Mouse (Mus musculus): ENCODE data around the gene Gtf2a1l. TPM values are rescaled to one million over a fixed set of nuclear protein-coding genes. Genes with fewer than 3 reads are reported as not detected.

Gene Gtf2a1l
- polyA plus RNA-seq, 1 experiment from 2014 or later, result 0.31 TPM

DNA sequence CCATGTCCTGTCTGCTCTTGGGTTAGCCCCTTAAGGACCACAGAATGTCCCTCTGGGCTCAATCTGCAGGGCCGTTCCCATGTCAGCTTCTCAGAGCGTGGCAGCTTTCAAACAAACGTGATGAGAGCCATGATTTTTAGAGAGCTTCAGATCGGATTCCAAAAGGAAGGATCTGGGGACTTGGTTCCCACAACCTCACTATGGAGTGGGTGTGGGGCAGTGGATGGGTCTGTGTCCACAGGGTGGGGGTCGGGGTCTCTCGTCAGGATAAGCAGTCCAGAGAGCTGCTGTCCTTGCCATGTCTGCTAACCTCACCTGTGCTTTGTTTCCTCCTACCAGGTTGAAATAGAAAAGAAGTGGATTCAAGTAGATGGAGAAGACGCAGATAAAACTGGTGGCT, 23.6 kb upstream of the Gtf2a1l start:
- H3K27ac ChIP-seq (ENCODE audit: low read depth, low read length), result no peak overlapping the region
- no peak overlapping the region for H3K4me2 ChIP-seq (ENCODE audit: low read depth)
- H3K36me3 ChIP-seq (ENCODE audit: control insufficient read depth, insufficient read depth, low read length), result no peaks in the 10 kb centered on the region
- H3K4me1 ChIP-seq (ENCODE audit: control insufficient read depth, insufficient read depth, low read length), result no peaks in the 10 kb centered on the region
- no peak overlapping the region for H3K4me3 ChIP-seq (ENCODE audit: low read depth, low read length)
- DNase-seq (ENCODE audit: low spot score), result no peak
- WGBS, result 93% methylated on average over 7 of the region's 7 CpGs
- no peak for ATAC-seq (ENCODE audit: insufficient read depth, low FRiP score, low TSS enrichment)
- no peaks in the 10 kb centered on the region for H3K27me3 ChIP-seq (ENCODE audit: control insufficient read depth, insufficient read depth, low read length)
- H3K9ac ChIP-seq (ENCODE audit: low read length), result no peak overlapping the region
- H3K9me3 ChIP-seq (ENCODE audit: control insufficient read depth, low read length), result no peaks in the 10 kb centered on the region

DNA sequence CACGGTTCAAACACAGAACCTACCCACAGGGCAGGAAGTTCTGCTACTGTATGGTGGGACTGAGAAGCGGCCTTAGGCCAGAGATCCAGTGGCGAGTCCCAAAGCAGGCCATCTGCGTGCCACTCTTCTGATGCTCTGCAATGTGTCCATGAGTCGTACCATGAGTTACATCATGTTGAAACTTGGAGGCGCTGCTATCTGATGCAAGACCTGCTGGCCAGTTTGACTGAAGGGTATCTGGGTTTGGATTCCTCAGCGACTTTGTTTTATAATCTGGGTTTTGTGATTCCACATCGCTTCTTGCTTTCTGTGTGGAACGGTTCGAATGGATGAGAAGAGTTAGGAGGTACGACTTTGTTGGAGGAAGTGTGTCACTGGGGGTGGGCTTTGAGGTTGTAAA, 23.2 kb upstream of the Gtf2a1l start:
- WGBS, result 92% methylated on average over 11 of the region's 11 CpGs
- Histone ChIP-seq H3K4me3 (ENCODE audit: low read depth, low read length) (no peak overlapping the region), H3K36me3 (ENCODE audit: control insufficient read depth, insufficient read depth, low read length) (no peaks in the 10 kb centered on the region), H3K27ac (ENCODE audit: low read depth, low read length) (no peak overlapping the region), H3K4me2 (ENCODE audit: low read depth) (no peak overlapping the region), H3K9me3 (ENCODE audit: control insufficient read depth, low read length) (no peaks in the 10 kb centered on the region), H3K9ac (ENCODE audit: low read length) (no peak overlapping the region), H3K4me1 (ENCODE audit: control insufficient read depth, insufficient read depth, low read length) (no peaks in the 10 kb centered on the region), H3K27me3 (ENCODE audit: control insufficient read depth, insufficient read depth, low read length) (no peaks in the 10 kb centered on the region)
- DNase-seq (ENCODE audit: low spot score), result no peak
- ATAC-seq (ENCODE audit: insufficient read depth, low FRiP score, low TSS enrichment), result no peak

DNA sequence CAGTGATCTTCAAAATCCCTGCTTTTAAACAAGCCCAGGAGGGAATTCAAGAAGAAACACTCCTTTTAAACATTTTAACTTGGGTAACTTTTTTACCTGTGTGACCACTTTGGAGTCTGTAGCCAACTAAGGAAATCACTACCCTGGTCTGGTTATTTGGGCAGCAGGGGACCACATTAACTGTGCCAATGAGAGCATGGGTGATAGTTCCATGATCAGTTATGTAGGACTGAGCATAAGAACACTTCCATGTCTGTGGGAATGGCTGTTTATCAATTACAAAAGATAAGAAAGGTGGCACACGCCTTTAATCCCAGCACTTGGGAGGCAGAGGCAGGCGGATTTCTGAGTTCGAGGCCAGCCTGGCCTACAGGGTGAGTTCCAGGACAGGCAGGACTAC, 21.3 kb upstream of the Gtf2a1l start:
- no peaks in the 10 kb centered on the region for H3K4me1 ChIP-seq (ENCODE audit: control insufficient read depth, insufficient read depth, low read length)
- ATAC-seq (ENCODE audit: insufficient read depth, low FRiP score, low TSS enrichment) (no peak), DNase-seq (ENCODE audit: low spot score) (no peak)
- H3K4me3 ChIP-seq (ENCODE audit: low read depth, low read length), result no peak overlapping the region
- no peaks in the 10 kb centered on the region for H3K27me3 ChIP-seq (ENCODE audit: control insufficient read depth, insufficient read depth, low read length)
- H3K27ac ChIP-seq (ENCODE audit: low read depth, low read length), result no peak overlapping the region
- H3K9me3 ChIP-seq (ENCODE audit: control insufficient read depth, low read length), result no peaks in the 10 kb centered on the region
- H3K4me2 ChIP-seq (ENCODE audit: low read depth), result no peak overlapping the region
- no peak overlapping the region for H3K9ac ChIP-seq (ENCODE audit: low read length)
- H3K36me3 ChIP-seq (ENCODE audit: control insufficient read depth, insufficient read depth, low read length), result no peaks in the 10 kb centered on the region
- WGBS, result 93% methylated on average over 3 of the region's 3 CpGs

DNA sequence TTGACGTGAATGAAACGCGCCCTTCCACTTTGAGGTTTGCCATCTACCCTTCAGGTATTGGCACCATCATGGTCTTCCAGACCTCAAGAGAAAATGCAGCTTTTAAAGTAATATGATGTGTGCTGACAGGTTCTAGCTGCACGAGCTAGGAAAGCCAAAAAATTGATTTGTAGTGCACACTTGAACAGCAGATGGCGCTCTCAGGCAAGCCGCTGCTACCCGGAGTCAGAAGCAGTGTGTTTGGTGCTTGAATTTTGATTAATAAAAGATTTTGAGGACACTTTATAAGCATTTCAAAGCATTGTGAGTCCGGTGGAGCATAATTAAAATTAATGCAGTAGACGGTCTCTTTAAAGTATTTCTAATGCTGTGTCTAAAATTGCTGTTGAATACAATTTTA, 16.4 kb upstream of the Gtf2a1l start:
- H3K4me2 ChIP-seq (ENCODE audit: low read depth), result no peak overlapping the region

DNA sequence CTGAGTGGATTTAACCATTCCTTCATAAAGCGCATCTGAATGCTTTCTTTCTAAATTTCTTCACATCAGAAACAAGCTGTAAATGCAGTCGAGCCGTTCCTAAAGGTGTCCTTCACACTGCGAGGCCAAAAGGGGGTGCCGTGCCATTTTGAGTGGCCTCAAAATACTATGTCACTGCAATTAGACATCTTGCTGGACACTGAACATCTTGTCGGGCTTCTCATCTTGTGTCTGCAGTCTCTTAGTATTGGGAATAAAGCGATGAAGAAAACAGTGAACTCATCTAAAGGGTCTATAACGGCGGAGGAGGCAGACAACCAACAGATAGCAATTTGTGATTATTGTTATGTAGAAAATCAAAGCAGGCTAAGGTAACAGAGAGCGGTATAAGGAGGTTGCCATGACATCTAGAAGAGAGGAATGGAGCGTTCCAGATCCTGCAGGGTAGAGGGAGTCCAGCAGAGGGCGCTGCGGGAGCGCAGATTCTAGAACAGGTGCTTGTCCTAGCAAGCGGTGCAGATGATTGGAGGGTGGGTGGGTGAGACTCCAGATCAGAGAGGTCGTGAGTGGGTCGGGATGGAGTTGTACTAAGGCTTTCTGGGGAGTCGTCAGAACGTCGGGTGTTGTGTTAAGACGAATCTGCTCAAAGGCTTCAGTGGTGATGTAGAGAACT, 15.6 kb upstream of the Gtf2a1l start:
- ATAC-seq (ENCODE audit: insufficient read depth, low FRiP score, low TSS enrichment), result peak; percentile 62

More for the DNA sequence above, 16.4 kb upstream of the Gtf2a1l start:
- Histone ChIP-seq H3K36me3 (ENCODE audit: control insufficient read depth, insufficient read depth, low read length) (no peaks in the 10 kb centered on the region), H3K4me1 (ENCODE audit: control insufficient read depth, insufficient read depth, low read length) (no peaks in the 10 kb centered on the region), H3K27ac (ENCODE audit: low read depth, low read length) (no peak overlapping the region), H3K9me3 (ENCODE audit: control insufficient read depth, low read length) (no peaks in the 10 kb centered on the region), H3K27me3 (ENCODE audit: control insufficient read depth, insufficient read depth, low read length) (no peaks in the 10 kb centered on the region), H3K4me3 (ENCODE audit: low read depth, low read length) (no peak overlapping the region), H3K9ac (ENCODE audit: low read length) (no peak overlapping the region)
- 10% methylated on average over 9 of the region's 9 CpGs for WGBS
- ATAC-seq (ENCODE audit: insufficient read depth, low FRiP score, low TSS enrichment) (no peak), DNase-seq (ENCODE audit: low spot score) (peak; percentile 75)

DNA sequence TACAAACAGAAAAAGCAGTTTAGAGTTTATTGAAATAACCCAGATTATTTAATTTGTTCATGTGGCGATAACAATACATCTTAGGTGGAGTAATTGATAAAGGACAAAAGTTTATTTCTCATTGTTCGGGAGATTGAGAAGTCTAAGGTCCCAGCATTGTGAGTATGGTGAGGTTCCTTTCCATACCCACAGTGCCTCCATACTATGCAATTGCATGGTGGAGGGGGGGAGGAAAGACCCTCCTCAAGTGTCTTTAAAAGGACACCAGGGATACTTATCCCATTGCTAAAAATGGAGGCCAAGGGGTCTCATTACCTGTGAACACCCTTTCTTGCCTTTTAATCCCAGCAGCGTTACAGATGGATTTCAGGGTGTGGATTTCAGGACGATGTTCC, 15.1 kb upstream of the Gtf2a1l start:
- no peaks in the 10 kb centered on the region for H3K36me3 ChIP-seq (ENCODE audit: control insufficient read depth, insufficient read depth, low read length)
- no peaks in the 10 kb centered on the region for H3K27me3 ChIP-seq (ENCODE audit: control insufficient read depth, insufficient read depth, low read length)
- H3K9me3 ChIP-seq (ENCODE audit: control insufficient read depth, low read length), result no peaks in the 10 kb centered on the region
- H3K27ac ChIP-seq (ENCODE audit: low read depth, low read length), result no peak overlapping the region
- ATAC-seq (ENCODE audit: insufficient read depth, low FRiP score, low TSS enrichment), result no peak
- no peak overlapping the region for H3K4me2 ChIP-seq (ENCODE audit: low read depth)
- no peak overlapping the region for H3K9ac ChIP-seq (ENCODE audit: low read length)
- DNase-seq (ENCODE audit: low spot score), result no peak
- 81% methylated on average over 4 of the region's 4 CpGs for whole genome bisulfite sequencing
- H3K4me1 ChIP-seq (ENCODE audit: control insufficient read depth, insufficient read depth, low read length), result no peaks in the 10 kb centered on the region
- no peak overlapping the region for H3K4me3 ChIP-seq (ENCODE audit: low read depth, low read length)

More for the DNA sequence above, 15.6 kb upstream of the Gtf2a1l start:
- Histone ChIP-seq H3K4me1 (ENCODE audit: control insufficient read depth, insufficient read depth, low read length) (no peaks in the 10 kb centered on the region), H3K4me2 (ENCODE audit: low read depth) (no peak overlapping the region), H3K36me3 (ENCODE audit: control insufficient read depth, insufficient read depth, low read length) (no peaks in the 10 kb centered on the region), H3K9ac (ENCODE audit: low read length) (no peak overlapping the region), H3K27me3 (ENCODE audit: control insufficient read depth, insufficient read depth, low read length) (no peaks in the 10 kb centered on the region), H3K27ac (ENCODE audit: low read depth, low read length) (no peak overlapping the region), H3K9me3 (ENCODE audit: control insufficient read depth, low read length) (no peaks in the 10 kb centered on the region), H3K4me3 (ENCODE audit: low read depth, low read length) (no peak overlapping the region)
- peak; percentile 86 for DNase-seq (ENCODE audit: low spot score)
- 22% methylated on average over 21 of the region's 21 CpGs for WGBS

DNA sequence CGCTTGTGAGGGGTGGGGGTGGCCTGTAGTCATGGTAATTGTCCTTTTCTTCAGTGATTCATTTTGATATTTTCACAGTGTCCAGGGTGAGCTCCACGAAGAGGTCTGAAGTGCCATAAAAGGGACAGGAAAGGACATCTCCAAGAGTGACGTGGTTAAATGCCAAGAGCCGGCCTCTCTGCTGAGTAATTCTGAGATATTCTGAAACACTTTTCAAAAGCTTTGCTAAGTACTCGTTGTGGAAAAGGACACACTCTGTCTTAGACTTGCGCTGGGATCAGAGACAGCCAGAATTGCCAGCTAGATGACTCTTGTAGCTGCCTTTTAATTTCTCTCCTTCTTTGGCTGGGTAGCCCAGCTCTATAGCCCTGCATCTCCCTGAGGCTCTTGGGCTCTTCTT, 9.9 kb upstream of the Gtf2a1l start:
- Histone ChIP-seq H3K9ac (ENCODE audit: low read length) (no peak overlapping the region), H3K36me3 (ENCODE audit: control insufficient read depth, insufficient read depth, low read length) (no peaks in the 10 kb centered on the region), H3K4me2 (ENCODE audit: low read depth) (no peak overlapping the region), H3K4me1 (ENCODE audit: control insufficient read depth, insufficient read depth, low read length) (no peaks in the 10 kb centered on the region), H3K4me3 (ENCODE audit: low read depth, low read length) (no peak overlapping the region), H3K9me3 (ENCODE audit: control insufficient read depth, low read length) (no peaks in the 10 kb centered on the region), H3K27ac (ENCODE audit: low read depth, low read length) (no peak overlapping the region), H3K27me3 (ENCODE audit: control insufficient read depth, insufficient read depth, low read length) (no peaks in the 10 kb centered on the region)
- no peak for DNase-seq (ENCODE audit: low spot score)
- ATAC-seq (ENCODE audit: insufficient read depth, low FRiP score, low TSS enrichment), result no peak
- 83% methylated on average over 6 of the region's 6 CpGs for WGBS

DNA sequence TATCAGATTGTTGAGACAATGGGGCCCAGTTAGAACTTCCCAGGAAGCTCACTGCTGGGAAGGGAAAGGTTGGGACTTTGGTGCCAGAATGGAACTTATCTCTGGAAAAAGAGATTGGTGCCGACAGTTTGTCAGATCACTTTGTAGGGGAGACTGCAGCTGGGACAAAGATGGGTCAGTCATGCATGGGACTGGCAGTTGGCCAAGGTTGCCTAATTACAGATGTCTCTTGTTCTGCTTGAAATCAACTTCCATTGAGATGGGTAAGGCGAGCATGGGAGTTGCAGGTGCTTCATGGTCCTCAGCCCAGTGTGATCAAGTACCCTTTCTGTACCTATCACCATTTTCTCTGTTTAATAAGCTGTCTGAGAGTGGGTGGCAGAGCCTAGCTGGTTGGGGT, 2.4 kb upstream of the Gtf2a1l start:
- Histone ChIP-seq H3K9me3 (ENCODE audit: control insufficient read depth, low read length) (no peaks in the 10 kb centered on the region), H3K4me3 (ENCODE audit: low read depth, low read length) (no peak overlapping the region), H3K4me2 (ENCODE audit: low read depth) (no peak overlapping the region), H3K36me3 (ENCODE audit: control insufficient read depth, insufficient read depth, low read length) (no peaks in the 10 kb centered on the region), H3K27ac (ENCODE audit: low read depth, low read length) (no peak overlapping the region), H3K27me3 (ENCODE audit: control insufficient read depth, insufficient read depth, low read length) (no peaks in the 10 kb centered on the region), H3K4me1 (ENCODE audit: control insufficient read depth, insufficient read depth, low read length) (no peaks in the 10 kb centered on the region), H3K9ac (ENCODE audit: low read length) (no peak overlapping the region)
- ATAC-seq (ENCODE audit: insufficient read depth, low FRiP score, low TSS enrichment), result no peak
- 98% methylated on average over 2 of the region's 2 CpGs for WGBS
- DNase-seq (ENCODE audit: low spot score), result no peak

DNA sequence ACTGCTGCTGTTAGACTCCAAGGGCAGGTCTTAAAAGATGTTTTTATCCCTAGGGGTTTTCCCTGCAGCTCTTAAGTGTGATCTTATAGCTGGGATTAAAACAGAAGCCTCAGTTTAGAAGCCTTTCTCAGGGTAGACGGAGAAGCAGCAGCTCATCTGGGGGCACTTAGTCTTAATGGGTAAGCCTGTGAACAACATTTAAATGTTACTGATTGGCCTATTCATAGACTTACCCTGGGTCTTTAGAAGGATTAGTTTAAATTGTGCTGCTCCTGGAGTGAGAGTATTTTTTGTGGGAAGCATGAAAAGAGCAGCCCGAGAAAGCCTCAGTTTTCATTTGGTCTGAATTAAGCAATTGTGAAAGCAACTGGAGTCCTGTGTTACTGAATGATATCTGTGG, 1.5 kb downstream of the Gtf2a1l start:
- WGBS, result 67% methylated on average over 2 of the region's 2 CpGs

More for the DNA sequence above, 1.5 kb downstream of the Gtf2a1l start:
- no peak for DNase-seq (ENCODE audit: low spot score)
- no peak overlapping the region for H3K27ac ChIP-seq (ENCODE audit: low read depth, low read length)
- no peak overlapping the region for H3K4me3 ChIP-seq (ENCODE audit: low read depth, low read length)
- H3K36me3 ChIP-seq (ENCODE audit: control insufficient read depth, insufficient read depth, low read length), result no peaks in the 10 kb centered on the region
- no peak overlapping the region for H3K4me2 ChIP-seq (ENCODE audit: low read depth)
- ATAC-seq (ENCODE audit: insufficient read depth, low FRiP score, low TSS enrichment), result no peak
- H3K27me3 ChIP-seq (ENCODE audit: control insufficient read depth, insufficient read depth, low read length), result no peaks in the 10 kb centered on the region
- H3K4me1 ChIP-seq (ENCODE audit: control insufficient read depth, insufficient read depth, low read length), result no peaks in the 10 kb centered on the region
- H3K9ac ChIP-seq (ENCODE audit: low read length), result no peak overlapping the region
- H3K9me3 ChIP-seq (ENCODE audit: control insufficient read depth, low read length), result no peaks in the 10 kb centered on the region
